Mouse (Mus musculus): ENCODE data around the gene Rpl37.

DNA sequence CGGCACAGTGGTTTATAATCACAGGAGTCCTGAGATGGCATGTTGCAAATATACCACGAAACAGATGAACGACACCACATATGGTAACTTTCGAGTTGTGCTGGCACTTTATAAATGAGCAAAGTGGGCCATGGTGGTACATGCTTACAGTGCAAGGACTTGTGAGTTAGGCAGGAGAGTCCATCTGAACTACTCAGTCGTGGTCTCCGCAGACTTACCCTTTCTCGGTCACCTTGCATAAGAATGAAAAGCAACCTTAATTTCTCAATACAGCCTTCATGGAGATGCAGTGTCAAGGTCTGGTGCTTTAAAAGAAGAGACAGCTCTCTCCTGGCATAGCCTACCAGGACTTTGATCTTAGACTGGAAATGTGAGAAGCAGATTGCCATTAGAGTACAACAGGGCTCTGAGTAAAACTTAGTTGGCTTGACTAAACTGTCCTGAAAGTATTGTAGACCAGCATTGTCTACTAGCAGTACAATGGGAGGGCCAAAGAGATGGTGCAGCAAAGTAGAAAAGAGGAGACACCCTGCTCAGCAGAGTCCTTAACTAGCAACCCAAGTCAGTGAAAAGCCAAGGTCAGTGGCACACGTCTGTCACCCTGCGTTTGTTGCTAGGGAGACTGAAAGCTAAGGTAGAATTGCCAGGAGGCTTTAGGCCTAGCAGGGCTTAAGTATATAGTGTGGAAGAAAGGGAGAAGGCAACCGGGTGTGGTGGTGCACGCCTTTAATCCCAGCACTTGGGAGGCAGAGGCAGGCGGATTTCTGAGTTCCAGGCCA, 5.3 kb downstream of the Rpl37 start:
- TF ChIP-seq CTCF (conservative IDR thresholded peaks at IDR 0.05; ENCODE audit: insufficient read depth, insufficient read length, low read depth, low read length) (no peak), POLR2A (IDR thresholded peaks at IDR 0.05; ENCODE audit: low read depth, low read length) (no peak)

Data from kidney, adult 2 months (tissue).